Mouse (Mus musculus): Measurements from ENCODE around the gene Adamts20. TPM values are rescaled to one million over a fixed set of nuclear protein-coding genes. Genes with fewer than 3 reads are reported as not detected.

The Adamts20 gene
- polyA plus RNA-seq, 1 experiment from 2014 or later, result 3.8 TPM

GRCm38 (mm10) chr15:94252962-94253712 is 212.1 kb downstream of the Adamts20 start:
- Histone ChIP-seq H3K27ac (no peak overlapping the region), H3K36me3 (no peaks in the 10 kb centered on the region), H3K9me3 (replicated peaks) (no peaks in the 10 kb centered on the region), H3K27me3 (ENCODE audit: low read depth, poor library complexity, severe bottlenecking) (no peaks in the 10 kb centered on the region), H3K4me1 (peaks cover 10% of the 10 kb centered on the region), H3K4me3 (no peak overlapping the region)
- no peak for DNase-seq (ENCODE audit: low spot score)
- WGBS, result 63% methylated on average over 13 of the region's 13 CpGs

GRCm38 (mm10) chr15:94249766-94250165 is 215.5 kb downstream of the Adamts20 start:
- H3K9me3 ChIP-seq (replicated peaks), result no peaks in the 10 kb centered on the region
- no peak overlapping the region for H3K4me3 ChIP-seq
- peaks cover 13% of the 10 kb centered on the region for H3K4me1 ChIP-seq
- no peak for DNase-seq (ENCODE audit: low spot score)
- H3K36me3 ChIP-seq, result no peaks in the 10 kb centered on the region
- H3K27ac ChIP-seq, result no peak overlapping the region
- 84% methylated on average over 8 of the region's 8 CpGs for WGBS
- no peaks in the 10 kb centered on the region for H3K27me3 ChIP-seq (ENCODE audit: low read depth, poor library complexity, severe bottlenecking)

GRCm38 (mm10) chr15:94248386-94248785 is 216.8 kb downstream of the Adamts20 start:
- WGBS, result 64% methylated on average over 6 of the region's 6 CpGs
- no peak overlapping the region for H3K4me3 ChIP-seq
- H3K4me1 ChIP-seq, result peaks cover 7% of the 10 kb centered on the region; the same call in 1 of the 2 replicates
- H3K27me3 ChIP-seq (ENCODE audit: low read depth, poor library complexity, severe bottlenecking), result no peaks in the 10 kb centered on the region
- no peaks in the 10 kb centered on the region for H3K9me3 ChIP-seq (replicated peaks)
- DNase-seq (ENCODE audit: low spot score), result no peak
- no peak overlapping the region for H3K27ac ChIP-seq
- H3K36me3 ChIP-seq, result no peaks in the 10 kb centered on the region

- H3K36me3 ChIP-seq, result no peaks in the 10 kb centered on the region
- no peak overlapping the region for H3K27ac ChIP-seq
- DNase-seq (ENCODE audit: low spot score), result no peak
- WGBS, result 88% methylated on average over 5 of the region's 5 CpGs
- peaks cover 7% of the 10 kb centered on the region; the same call in 1 of the 2 replicates for H3K4me1 ChIP-seq
- H3K4me3 ChIP-seq, result no peak overlapping the region
- no peaks in the 10 kb centered on the region for H3K9me3 ChIP-seq (replicated peaks)
- H3K27me3 ChIP-seq (ENCODE audit: low read depth, poor library complexity, severe bottlenecking), result no peaks in the 10 kb centered on the region
Measured at GRCm38 (mm10) chr15:94246669-94247068, 218.5 kb downstream of the Adamts20 start.

GRCm38 (mm10) chr15:94244336-94244735 is 220.9 kb downstream of the Adamts20 start:
- H3K4me1 ChIP-seq, result peaks cover 7% of the 10 kb centered on the region; the same call in 1 of the 2 replicates
- H3K9me3 ChIP-seq (replicated peaks), result no peaks in the 10 kb centered on the region
- no peak for DNase-seq (ENCODE audit: low spot score)
- no peak overlapping the region for H3K4me3 ChIP-seq
- WGBS, result 69% methylated on average over 2 of the region's 2 CpGs
- H3K27me3 ChIP-seq (ENCODE audit: low read depth, poor library complexity, severe bottlenecking), result no peaks in the 10 kb centered on the region
- no peaks in the 10 kb centered on the region for H3K36me3 ChIP-seq
- H3K27ac ChIP-seq, result no peak overlapping the region

- WGBS, result 88% methylated on average over 1 of the region's 1 CpGs
- no peaks in the 10 kb centered on the region for H3K9me3 ChIP-seq (replicated peaks)
Measured at GRCm38 (mm10) chr15:94242133-94242532, 223.1 kb downstream of the Adamts20 start.

GRCm38 (mm10) chr15:94239637-94240036 is 225.6 kb downstream of the Adamts20 start:
- Histone ChIP-seq H3K27ac (no peak overlapping the region), H3K4me3 (no peak overlapping the region)
- WGBS, result 81% methylated on average over 4 of the region's 4 CpGs

More at GRCm38 (mm10) chr15:94242133-94242532, 223.1 kb downstream of the Adamts20 start:
- H3K4me3 ChIP-seq, result no peak overlapping the region
- no peak overlapping the region for H3K27ac ChIP-seq
- DNase-seq (ENCODE audit: low spot score), result no peak
- no peaks in the 10 kb centered on the region for H3K27me3 ChIP-seq (ENCODE audit: low read depth, poor library complexity, severe bottlenecking)
- peaks cover 12% of the 10 kb centered on the region for H3K4me1 ChIP-seq
- H3K36me3 ChIP-seq, result no peaks in the 10 kb centered on the region

GRCm38 (mm10) chr15:94239127-94239526 is 226.1 kb downstream of the Adamts20 start:
- WGBS, result 66% methylated on average over 6 of the region's 6 CpGs
- no peak overlapping the region for H3K27ac ChIP-seq
- DNase-seq (ENCODE audit: low spot score), result no peak

More at GRCm38 (mm10) chr15:94239637-94240036, 225.6 kb downstream of the Adamts20 start:
- no peak for DNase-seq (ENCODE audit: low spot score)
- Histone ChIP-seq H3K36me3 (no peaks in the 10 kb centered on the region), H3K27me3 (ENCODE audit: low read depth, poor library complexity, severe bottlenecking) (no peaks in the 10 kb centered on the region), H3K4me1 (peaks cover 9% of the 10 kb centered on the region), H3K9me3 (replicated peaks) (no peaks in the 10 kb centered on the region)

GRCm38 (mm10) chr15:94238058-94238876 is 227.0 kb downstream of the Adamts20 start:
- H3K9me3 ChIP-seq (replicated peaks), result no peaks in the 10 kb centered on the region
- no peak overlapping the region for H3K27ac ChIP-seq
- no peaks in the 10 kb centered on the region for H3K27me3 ChIP-seq (ENCODE audit: low read depth, poor library complexity, severe bottlenecking)
- peaks cover 9% of the 10 kb centered on the region for H3K4me1 ChIP-seq
- 85% methylated on average over 14 of the region's 14 CpGs for WGBS
- no peak overlapping the region for H3K4me3 ChIP-seq
- no peak for DNase-seq (ENCODE audit: low spot score)
- no peaks in the 10 kb centered on the region for H3K36me3 ChIP-seq

More at GRCm38 (mm10) chr15:94239127-94239526, 226.1 kb downstream of the Adamts20 start:
- H3K4me1 ChIP-seq, result peaks cover 9% of the 10 kb centered on the region
- H3K4me3 ChIP-seq, result no peak overlapping the region
- no peaks in the 10 kb centered on the region for H3K9me3 ChIP-seq (replicated peaks)
- H3K36me3 ChIP-seq, result no peaks in the 10 kb centered on the region
- H3K27me3 ChIP-seq (ENCODE audit: low read depth, poor library complexity, severe bottlenecking), result no peaks in the 10 kb centered on the region

- no peak for DNase-seq (ENCODE audit: low spot score)
- no peak overlapping the region for H3K27ac ChIP-seq
- no peak overlapping the region for H3K4me3 ChIP-seq
- WGBS, result 90% methylated on average over 2 of the region's 2 CpGs
- no peaks in the 10 kb centered on the region for H3K9me3 ChIP-seq (replicated peaks)
- no peaks in the 10 kb centered on the region for H3K36me3 ChIP-seq
- peaks cover 9% of the 10 kb centered on the region for H3K4me1 ChIP-seq
- no peaks in the 10 kb centered on the region for H3K27me3 ChIP-seq (ENCODE audit: low read depth, poor library complexity, severe bottlenecking)
Measured at GRCm38 (mm10) chr15:94236726-94237125, 228.5 kb downstream of the Adamts20 start.

GRCm38 (mm10) chr15:94236121-94236520 is 229.1 kb downstream of the Adamts20 start:
- Histone ChIP-seq H3K36me3 (no peaks in the 10 kb centered on the region), H3K27ac (no peak overlapping the region), H3K4me1 (peaks cover 9% of the 10 kb centered on the region), H3K4me3 (no peak overlapping the region), H3K27me3 (ENCODE audit: low read depth, poor library complexity, severe bottlenecking) (no peaks in the 10 kb centered on the region), H3K9me3 (replicated peaks) (no peaks in the 10 kb centered on the region)
- 91% methylated on average over 3 of the region's 3 CpGs for WGBS
- DNase-seq (ENCODE audit: low spot score), result no peak

GRCm38 (mm10) chr15:94235190-94235589 is 230.0 kb downstream of the Adamts20 start:
- no peak for DNase-seq (ENCODE audit: low spot score)
- Histone ChIP-seq H3K36me3 (no peaks in the 10 kb centered on the region), H3K27me3 (ENCODE audit: low read depth, poor library complexity, severe bottlenecking) (no peaks in the 10 kb centered on the region), H3K4me1 (peaks cover 9% of the 10 kb centered on the region), H3K4me3 (no peak overlapping the region), H3K9me3 (replicated peaks) (no peaks in the 10 kb centered on the region), H3K27ac (no peak overlapping the region)
- WGBS, result 87% methylated on average over 2 of the region's 2 CpGs

GRCm38 (mm10) chr15:94231246-94231645 is 234.0 kb downstream of the Adamts20 start:
- DNase-seq (ENCODE audit: low spot score), result no peak
- Histone ChIP-seq H3K4me1 (no peaks in the 10 kb centered on the region), H3K27ac (no peak overlapping the region), H3K27me3 (ENCODE audit: low read depth, poor library complexity, severe bottlenecking) (no peaks in the 10 kb centered on the region), H3K36me3 (no peaks in the 10 kb centered on the region), H3K4me3 (no peak overlapping the region), H3K9me3 (replicated peaks) (no peaks in the 10 kb centered on the region)
- WGBS, result 52% methylated on average over 5 of the region's 5 CpGs

Measured in limb, embryonic 10.5 days (tissue).